Mouse (Mus musculus) layer of hippocampus, adult 2 months (tissue): ENCODE measurements at regions not wholly inside any gene's neighbourhood (a gene's known extent, or its start where the extent isn't known, plus 50 kb on each side); places are given as distances from the start of the nearest gene placed in this dataset.

ENCODE experiments used
- DNase-seq, 2 experiments: peaks; one replicate each; pipeline ENCODE4 v3.0.0; 2022; ENCODE audit warnings: low spot score in 2 of 2
- H3K27ac ChIP-seq: fragments of 200-600 bp; 2 replicates; pipeline ENCODE4 v1.8.1; 2022
- H3K4me3 ChIP-seq: fragments of 200-600 bp; 2 replicates; pipeline ENCODE4 v1.8.1; 2022; ENCODE audit warnings: mild to moderate bottlenecking
- CTCF ChIP-seq: fragments of 200-600 bp; conservative IDR thresholded peaks from 2 replicates; pipeline ENCODE4 v1.8.1; 2022; ENCODE audit warnings: antibody characterized with exemption, mild to moderate bottlenecking, moderate library complexity

DNA sequence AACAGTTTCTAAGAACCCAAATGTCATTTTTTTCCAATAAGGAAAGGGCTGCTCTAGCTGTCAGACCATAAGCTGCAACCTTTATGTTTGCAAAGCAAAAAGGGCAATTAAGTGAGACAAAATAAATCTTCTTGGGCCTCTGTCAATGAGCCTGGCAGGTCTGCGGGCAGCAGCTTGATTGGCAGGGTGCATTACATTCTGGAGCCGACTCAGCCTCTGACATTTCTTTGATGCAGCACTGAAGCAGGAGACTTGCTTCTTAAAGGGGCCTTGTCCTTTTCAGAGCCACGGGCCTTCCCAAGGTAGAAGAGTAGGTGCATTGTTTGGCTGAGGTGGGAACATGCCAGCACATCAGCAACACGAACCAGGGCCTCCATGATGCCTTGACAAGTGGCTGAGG, 190.2 kb upstream of the Kdm8 start:
- TF ChIP-seq CTCF: no peak
- no peak for DNase-seq
- Histone ChIP-seq H3K4me3 (no peak overlapping the region), H3K27ac (no peak overlapping the region)

DNA sequence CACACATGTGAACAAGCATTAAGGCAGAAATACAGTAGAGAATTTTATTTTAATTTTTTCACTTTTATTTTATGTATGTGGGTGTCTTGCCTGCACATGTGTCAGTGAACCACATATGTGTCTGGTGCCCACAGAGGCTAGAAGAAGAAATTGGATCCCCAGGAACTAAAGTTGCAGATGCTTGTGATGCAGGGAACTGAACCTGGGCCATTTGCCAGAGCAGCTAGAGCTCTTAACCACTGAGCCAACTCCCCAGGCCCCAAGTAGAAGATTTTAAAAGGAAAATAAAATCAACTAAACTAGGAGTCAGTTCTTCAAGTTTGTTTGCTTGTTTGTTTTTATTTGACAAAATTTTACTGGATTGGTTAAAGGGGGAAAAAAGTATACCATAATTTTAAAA, 185.5 kb upstream of the Kdm8 start:
- no peak overlapping the region for H3K4me3 ChIP-seq
- TF ChIP-seq CTCF: no peak
- no peak for DNase-seq
- H3K27ac ChIP-seq: no peak overlapping the region

DNA sequence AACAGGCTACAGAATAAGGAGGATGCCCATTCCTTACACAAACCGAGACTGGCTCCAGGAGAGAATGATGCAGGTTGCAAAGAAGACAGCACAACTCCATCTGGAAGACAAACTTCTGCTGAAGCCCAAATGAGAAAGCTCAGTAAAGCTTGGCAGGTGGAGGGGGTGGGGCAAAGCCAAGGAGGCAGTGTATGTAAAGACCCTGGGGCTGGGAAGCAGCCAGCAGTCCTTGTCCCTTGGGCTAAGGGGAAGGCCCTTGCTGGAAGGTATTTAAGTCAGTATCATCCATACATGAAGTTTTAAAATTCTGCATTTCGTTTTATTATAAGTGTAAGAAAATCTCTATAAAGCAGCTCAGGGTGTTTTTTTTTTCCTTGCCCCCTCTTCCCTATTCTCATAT, 182.3 kb upstream of the Kdm8 start:
- no peak for DNase-seq
- no peak for TF ChIP-seq CTCF
- Histone ChIP-seq H3K4me3 (no peak overlapping the region), H3K27ac (no peak overlapping the region)

DNA sequence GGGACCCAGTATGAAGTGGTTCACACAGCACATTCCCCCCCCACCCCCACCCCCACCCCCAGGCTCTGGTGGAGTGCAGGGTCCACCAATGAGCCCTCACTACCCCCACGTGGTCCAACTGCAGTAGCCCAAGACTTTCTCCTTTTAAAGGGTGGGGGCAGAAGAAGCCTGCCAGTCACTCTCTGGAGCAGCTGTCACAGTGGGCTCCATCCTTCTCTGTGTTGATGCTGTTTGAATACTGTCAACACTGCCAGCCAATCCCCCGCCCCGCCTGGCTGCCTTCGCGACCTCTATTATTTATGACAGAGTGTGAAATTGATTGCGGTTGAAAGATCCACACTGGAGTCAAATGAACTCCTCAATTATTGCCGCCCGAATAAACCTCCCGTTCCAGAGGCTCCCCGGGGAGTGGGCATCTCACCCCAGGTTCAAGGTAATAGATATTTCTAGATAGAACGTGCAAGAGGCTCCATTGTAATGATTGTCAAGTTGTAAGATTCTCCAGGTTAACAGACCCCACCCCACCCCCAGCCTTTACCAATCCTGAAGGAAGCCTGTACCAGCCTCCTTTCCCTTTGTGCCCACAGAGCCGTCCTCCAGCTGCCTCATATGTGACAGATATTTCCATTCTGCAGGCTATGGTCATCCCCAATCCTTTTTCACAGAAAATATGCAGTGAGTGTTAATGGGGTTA, 181.7 kb upstream of the Kdm8 start:
- Histone ChIP-seq H3K4me3 (no peak overlapping the region), H3K27ac (no peak overlapping the region)
- TF ChIP-seq CTCF: no peak
- DNase-seq: no peak

DNA sequence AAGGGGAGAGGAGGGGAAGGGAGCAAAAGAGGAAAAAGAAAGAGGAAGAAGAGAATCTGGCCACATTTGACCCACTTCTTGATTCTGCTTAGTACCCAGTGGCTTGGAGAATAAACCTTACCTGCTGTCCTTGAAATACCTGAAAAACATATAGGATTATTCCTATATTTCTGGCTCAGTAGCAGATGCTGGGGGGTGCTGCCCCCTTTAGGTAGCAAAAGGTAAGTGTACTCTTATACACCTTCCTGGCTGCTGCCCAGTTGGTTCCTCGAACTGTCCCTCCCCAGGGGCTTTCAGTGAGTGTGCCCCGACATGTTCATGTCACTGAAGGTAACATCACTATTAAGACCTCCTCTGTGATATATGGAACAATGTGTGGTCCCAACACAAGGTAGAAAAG, 180.7 kb upstream of the Kdm8 start:
- no peak for DNase-seq
- Histone ChIP-seq H3K4me3 (no peak overlapping the region), H3K27ac (no peak overlapping the region)
- TF ChIP-seq CTCF: peak; percentile 62

DNA sequence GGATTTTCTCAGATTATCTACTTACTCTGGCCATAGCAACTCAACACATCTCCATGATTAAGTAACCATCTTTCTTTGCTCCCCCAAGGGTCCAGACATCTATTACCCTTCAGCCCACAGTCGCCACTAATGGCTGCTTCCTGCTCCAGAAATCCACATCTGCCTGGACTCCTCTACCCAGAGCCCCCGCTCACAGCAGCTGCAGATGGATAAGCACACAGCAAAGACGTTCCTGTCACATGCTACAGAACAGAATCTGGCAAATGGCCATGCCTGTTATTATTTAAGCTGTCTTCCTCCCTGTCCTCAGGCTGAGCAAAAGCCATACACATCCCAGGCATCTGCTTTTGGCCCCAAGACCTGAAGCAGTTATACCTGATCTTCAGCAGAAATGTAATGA, 173.8 kb upstream of the Kdm8 start:
- DNase-seq: no peak
- Histone ChIP-seq H3K27ac (no peak overlapping the region), H3K4me3 (no peak overlapping the region)
- TF ChIP-seq CTCF: no peak

DNA sequence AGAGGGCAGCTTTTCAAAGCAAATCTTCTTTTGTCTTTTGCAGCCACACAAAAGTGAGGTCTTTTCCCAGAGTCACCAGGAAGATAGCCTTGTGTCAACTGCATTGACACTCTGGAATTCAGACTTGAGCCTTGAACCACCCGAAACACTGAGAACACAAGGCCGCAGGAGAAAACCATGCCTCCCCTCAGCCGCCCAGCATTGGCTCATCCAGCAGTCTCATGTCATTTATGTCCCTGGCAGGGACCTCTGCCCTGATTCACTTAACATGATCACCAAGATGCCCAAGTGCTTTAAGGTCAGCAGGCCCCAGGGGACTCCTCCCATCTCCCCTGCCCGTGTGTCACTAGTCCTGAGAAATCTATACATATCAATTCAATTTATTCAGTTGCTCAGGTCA, 173.1 kb upstream of the Kdm8 start:
- no peak for TF ChIP-seq CTCF
- DNase-seq: no peak
- no peak overlapping the region for H3K4me3 ChIP-seq
- H3K27ac ChIP-seq: no peak overlapping the region

DNA sequence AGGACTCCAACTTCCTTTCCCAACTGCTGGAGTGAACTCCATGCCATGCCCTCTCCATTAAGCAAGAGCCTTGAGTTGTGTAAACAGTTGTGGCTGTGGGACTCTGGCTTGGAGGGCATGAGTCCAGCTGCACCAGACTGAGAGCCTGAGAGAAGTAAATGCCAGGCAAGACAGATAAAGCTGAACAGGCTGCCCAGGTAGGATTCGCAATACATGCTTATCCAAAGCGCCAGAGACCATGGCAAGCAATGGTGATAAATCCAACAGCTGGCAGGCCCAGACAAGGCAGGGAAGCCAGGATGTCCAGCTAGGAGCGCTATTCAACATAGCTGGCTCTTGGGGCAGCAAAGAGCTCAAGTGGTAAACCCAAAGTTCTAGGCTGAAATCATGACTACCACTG, 163.1 kb upstream of the Kdm8 start:
- no peak for DNase-seq
- peak; percentile 14; the same call in 1 of the 2 replicates for TF ChIP-seq CTCF
- Histone ChIP-seq H3K4me3 (no peak overlapping the region), H3K27ac (no peak overlapping the region)

DNA sequence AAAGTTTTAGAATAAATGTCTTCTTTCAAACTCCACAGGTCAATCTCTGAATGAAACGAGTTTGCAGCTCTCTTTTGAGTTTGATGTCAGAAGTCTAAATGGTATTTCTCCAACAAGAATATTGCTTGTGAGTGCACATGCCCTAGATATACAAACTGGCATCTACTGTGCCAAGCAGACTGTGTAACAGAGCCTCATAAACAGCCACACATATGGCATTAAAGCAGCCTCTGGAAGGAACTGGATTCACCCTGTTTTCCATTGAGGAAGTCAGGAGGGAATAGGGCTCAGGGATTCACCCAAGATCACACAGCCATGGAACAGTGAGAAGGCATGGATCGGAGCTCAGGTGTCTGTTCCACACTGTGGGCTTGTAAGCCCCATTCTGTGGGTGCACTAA, 149.2 kb upstream of the Kdm8 start:
- no peak for TF ChIP-seq CTCF
- no peak overlapping the region for H3K4me3 ChIP-seq
- peak; percentile 25 to 29 for DNase-seq
- H3K27ac ChIP-seq: no peak overlapping the region

DNA sequence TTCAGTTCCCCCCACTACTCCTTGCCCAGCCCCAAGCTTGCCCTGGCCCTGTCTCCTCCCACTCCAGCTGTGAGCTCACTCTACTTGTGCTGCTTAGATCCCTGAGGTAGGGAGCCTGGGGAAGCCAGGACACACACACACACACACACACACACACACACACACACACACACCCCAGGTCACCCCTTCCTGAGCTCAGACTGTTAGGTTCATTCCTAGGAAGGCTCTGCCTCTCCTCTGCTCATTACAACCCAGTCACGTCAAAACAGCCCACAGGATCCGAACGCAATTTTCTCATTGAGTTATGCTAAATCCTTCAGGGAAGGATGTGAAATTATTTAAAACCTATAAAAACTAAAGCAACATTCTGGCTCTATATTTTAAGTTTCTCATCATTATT, 136.0 kb upstream of the Kdm8 start:
- DNase-seq: no peak
- H3K4me3 ChIP-seq: no peak overlapping the region
- H3K27ac ChIP-seq: no peak overlapping the region
- TF ChIP-seq CTCF: no peak

DNA sequence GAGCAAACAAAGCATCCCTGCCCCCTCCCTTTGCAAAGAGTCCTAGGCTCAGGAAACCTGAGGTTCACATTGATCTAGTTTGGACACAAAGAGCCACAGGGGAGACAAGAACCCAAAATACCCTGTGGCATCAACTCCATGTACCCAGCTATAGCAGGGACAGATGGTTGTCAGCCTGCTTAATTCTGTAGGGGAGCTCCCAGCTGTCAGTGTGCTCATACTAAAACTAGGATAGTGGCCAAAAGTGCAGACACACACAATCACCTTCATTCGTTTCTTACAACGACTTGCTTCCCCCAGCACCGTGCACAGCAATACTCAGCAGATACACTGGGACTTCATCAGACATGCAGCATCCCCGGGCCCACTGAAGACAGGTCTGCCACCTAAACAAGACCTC, 133.5 kb upstream of the Kdm8 start:
- H3K27ac ChIP-seq: peak overlapping the region; percentile 14; the same call in 1 of the 2 replicates
- no peak for TF ChIP-seq CTCF
- H3K4me3 ChIP-seq: no peak overlapping the region
- DNase-seq: peak; percentile 32 to 60

DNA sequence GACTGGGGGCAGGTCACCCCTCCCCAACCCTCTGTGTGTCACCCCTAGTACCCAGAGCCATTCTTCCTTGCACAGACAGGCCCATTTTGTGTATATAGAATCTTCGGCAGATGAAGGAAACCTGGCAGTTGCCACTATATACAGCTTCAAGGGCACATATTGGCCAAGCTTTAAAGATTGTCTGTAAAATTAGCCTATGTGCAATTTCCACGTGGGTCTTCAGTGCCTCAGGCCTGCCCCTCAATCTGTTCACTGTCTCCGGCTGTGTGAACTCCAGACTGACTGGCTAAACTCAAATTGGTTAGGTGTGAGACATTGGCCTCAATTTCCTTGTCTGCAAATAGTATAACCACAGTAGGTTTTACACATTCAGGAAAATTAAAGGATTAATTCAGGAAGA, 130.9 kb upstream of the Kdm8 start:
- no peak overlapping the region for H3K27ac ChIP-seq
- DNase-seq: no peak
- no peak overlapping the region for H3K4me3 ChIP-seq
- no peak for TF ChIP-seq CTCF

DNA sequence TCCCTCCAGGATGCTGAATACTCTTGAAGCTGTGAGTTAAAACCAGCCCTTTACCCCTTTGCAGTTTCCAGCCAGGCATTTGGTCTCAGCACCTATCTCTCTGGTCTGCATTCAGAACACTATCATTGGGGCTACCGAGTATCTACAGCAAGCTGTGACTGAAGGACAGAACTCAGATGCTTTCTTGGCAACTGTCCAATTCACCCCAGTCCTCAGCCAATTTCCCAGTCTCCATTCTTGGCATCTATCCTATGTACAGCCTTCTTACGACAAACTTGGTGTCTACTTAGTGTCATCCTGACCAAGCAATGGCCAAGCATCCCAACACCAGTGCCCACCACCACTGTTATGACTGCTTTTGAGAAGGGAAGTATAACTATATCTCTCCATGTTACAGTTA, 109.7 kb upstream of the Kdm8 start:
- H3K4me3 ChIP-seq: no peak overlapping the region
- no peak for TF ChIP-seq CTCF
- no peak overlapping the region for H3K27ac ChIP-seq
- DNase-seq: no peak

DNA sequence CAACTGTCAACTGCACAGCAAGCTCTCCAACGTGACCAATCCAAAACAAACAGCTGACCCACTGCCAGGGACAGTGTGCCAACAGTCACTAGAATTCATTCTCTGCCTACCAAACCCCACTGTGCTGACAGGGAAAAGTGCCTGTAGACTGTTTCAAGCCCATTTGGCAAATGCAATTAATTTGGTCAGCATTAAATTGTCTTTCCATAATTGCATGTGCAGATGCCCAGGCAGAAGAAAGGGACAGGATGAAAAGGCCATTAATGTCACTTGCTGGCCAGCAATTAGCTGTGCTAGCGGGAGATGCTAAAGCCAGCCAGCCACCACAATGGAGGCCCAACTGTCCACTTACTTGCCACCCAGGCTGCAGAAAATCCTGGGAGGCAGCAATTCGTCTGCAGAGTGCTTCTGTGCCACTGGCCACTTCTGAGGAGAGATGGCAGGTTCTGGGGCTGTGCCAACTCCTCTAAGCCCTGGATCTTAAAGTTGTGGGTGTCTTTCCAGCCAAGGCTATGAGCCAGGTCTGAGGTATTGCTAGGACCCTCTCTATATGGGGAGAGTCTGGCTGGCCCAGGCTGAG, 108.8 kb upstream of the Kdm8 start:
- TF ChIP-seq CTCF: no peak
- H3K27ac ChIP-seq: no peak overlapping the region
- DNase-seq: peak in 1 of 2 experiments; percentile 12
- H3K4me3 ChIP-seq: no peak overlapping the region
